In genomic region chr4:129862357-129862756, GRCm38 (mm10) we compare ENCODE assay signal across 18 mouse cellular contexts. TPM values are rescaled to one million over a fixed set of nuclear protein-coding genes. Genes with fewer than 3 reads are reported as not detected.
DNase-seq lines count a peak whose midpoint lies in the region; ATAC-seq lines count a peak whose summit lies in the region.
"Had no signal": no experiment of that assay in that cellular context is flagged by ENCODE, and none has a peak within 500 bp of the region (broad histone marks: within the 10 kb centered on the region; RNA-seq: fewer than 3 reads in every experiment).

No protein-coding gene starts in this region.

- H3K27ac ChIP-seq in embryonic facial prominence, embryonic 14.5 days (replicated peaks; ENCODE audit: low read depth, low read length) = no peak overlapping the region
- H3K27ac ChIP-seq in embryonic facial prominence, embryonic 10.5 days (replicated peaks) = no peak overlapping the region
- no peak overlapping the region for H3K27ac ChIP-seq in midbrain, embryonic 11.5 days (ENCODE audit: low read depth, low read length)
- no peak overlapping the region for H3K27ac ChIP-seq in midbrain, embryonic 13.5 days

- peak; percentile 74 for ATAC-seq in embryonic facial prominence, embryonic 14.5 days (ENCODE audit: low read depth)
- ATAC-seq in midbrain, embryonic 11.5 days (ENCODE audit: low FRiP score) = no peak
- ATAC-seq in midbrain, embryonic 13.5 days = no peak
- ATAC-seq: activated CD4-positive, CD25-positive, alpha-beta regulatory T cell, adult 4 months; CD4-positive, CD25-positive, alpha-beta regulatory T cell, adult 4 months; Patski had no signal

- 83% methylated on average over 3 of the region's 3 CpGs for WGBS in embryonic facial prominence, embryonic 14.5 days
- WGBS in embryonic facial prominence, embryonic 10.5 days = 95% methylated on average over 3 of the region's 3 CpGs
- whole genome bisulfite sequencing in midbrain, embryonic 11.5 days = 93% methylated on average over 3 of the region's 3 CpGs
- 96% methylated on average over 3 of the region's 3 CpGs for WGBS in midbrain, embryonic 13.5 days

- no peaks in the 10 kb centered on the region for H3K4me1 ChIP-seq in embryonic facial prominence, embryonic 14.5 days (ENCODE audit: control insufficient read depth, insufficient read depth, low read length)
- no peaks in the 10 kb centered on the region for H3K4me1 ChIP-seq in embryonic facial prominence, embryonic 10.5 days
- H3K4me1 ChIP-seq in midbrain, embryonic 11.5 days (ENCODE audit: control insufficient read depth, insufficient read depth, low read length) = no peaks in the 10 kb centered on the region
- H3K4me1 ChIP-seq in midbrain, embryonic 13.5 days (replicated peaks) = no peaks in the 10 kb centered on the region

- no peaks in the 10 kb centered on the region for H3K9me3 ChIP-seq in embryonic facial prominence, embryonic 14.5 days (ENCODE audit: control insufficient read depth, low read length)
- no peaks in the 10 kb centered on the region for H3K9me3 ChIP-seq in embryonic facial prominence, embryonic 10.5 days
- no peaks in the 10 kb centered on the region for H3K9me3 ChIP-seq in midbrain, embryonic 11.5 days (ENCODE audit: control insufficient read depth, low read length)
- H3K9me3 ChIP-seq in midbrain, embryonic 13.5 days = no peaks in the 10 kb centered on the region

- no peaks in the 10 kb centered on the region for H3K27me3 ChIP-seq in embryonic facial prominence, embryonic 14.5 days (replicated peaks; ENCODE audit: control insufficient read depth, insufficient read depth, low read length)
- no peaks in the 10 kb centered on the region for H3K27me3 ChIP-seq in embryonic facial prominence, embryonic 10.5 days (replicated peaks; ENCODE audit: low read depth, poor library complexity, severe bottlenecking)
- H3K27me3 ChIP-seq in midbrain, embryonic 11.5 days (ENCODE audit: control insufficient read depth, insufficient read depth, low read length) = no peaks in the 10 kb centered on the region
- no peaks in the 10 kb centered on the region for H3K27me3 ChIP-seq in midbrain, embryonic 13.5 days
- H3K27me3 ChIP-seq: CH12.LX, Patski had no signal

- no peaks in the 10 kb centered on the region for H3K36me3 ChIP-seq in embryonic facial prominence, embryonic 14.5 days (ENCODE audit: control insufficient read depth, insufficient read depth, low read length)
- H3K36me3 ChIP-seq in embryonic facial prominence, embryonic 10.5 days (replicated peaks) = 0 out of 2 replicates have a peak, but pooled peaks cover 2% of the 10 kb centered on the region
- H3K36me3 ChIP-seq in midbrain, embryonic 11.5 days (ENCODE audit: control insufficient read depth, insufficient read depth, low read length) = no peaks in the 10 kb centered on the region
- H3K36me3 ChIP-seq in midbrain, embryonic 13.5 days = 0 out of 2 replicates have a peak, but pooled peaks cover 3% of the 10 kb centered on the region

- H3K4me2 ChIP-seq in embryonic facial prominence, embryonic 14.5 days (ENCODE audit: low read depth, low read length) = no peak overlapping the region
- no peak overlapping the region for H3K4me2 ChIP-seq in midbrain, embryonic 11.5 days
- no peak overlapping the region for H3K4me2 ChIP-seq in midbrain, embryonic 13.5 days (replicated peaks)

- no peak overlapping the region for H3K4me3 ChIP-seq in embryonic facial prominence, embryonic 14.5 days (ENCODE audit: low read depth, low read length)
- no peak overlapping the region for H3K4me3 ChIP-seq in embryonic facial prominence, embryonic 10.5 days
- no peak overlapping the region for H3K4me3 ChIP-seq in midbrain, embryonic 11.5 days (ENCODE audit: low read depth, low read length)
- H3K4me3 ChIP-seq in midbrain, embryonic 13.5 days (replicated peaks) = no peak overlapping the region

- no peak overlapping the region for H3K9ac ChIP-seq in embryonic facial prominence, embryonic 14.5 days (ENCODE audit: low read depth, low read length)
- no peak overlapping the region for H3K9ac ChIP-seq in midbrain, embryonic 11.5 days (ENCODE audit: low read length)
- H3K9ac ChIP-seq in midbrain, embryonic 13.5 days (replicated peaks) = no peak overlapping the region

- no peak for DNase-seq in embryonic facial prominence, embryonic 14.5 days (ENCODE audit: low spot score)
- DNase-seq in embryonic facial prominence, embryonic 10.5 days (ENCODE audit: low spot score) = no peak
- peak; percentile 68 for DNase-seq in midbrain, embryonic 11.5 days (ENCODE audit: low spot score, missing footprints)
- DNase-seq: adrenal gland, adult 2 months; adrenal gland, adult 8-10 months; adrenal gland, postnatal 10 days; adrenal gland, postnatal 14 days; adrenal gland, postnatal 25 days; adrenal gland, postnatal 36 days; B cell, adult 2 months; cerebellum, adult 11 months; cerebellum, adult 11-12 months; cerebellum, adult 18-20 months had no signal

RNA-seq across cellular contexts. Expression of gene Ptp4a2, which starts 51.3 kb away (rescaled TPM):
- polyA plus RNA-seq in embryonic facial prominence, embryonic 14.5 days (2014; fragmentation: Nextera tagmentation; extraction: Ambion mirVana) = 306 and 319 TPM in 2 replicates
- polyA plus RNA-seq in embryonic facial prominence, embryonic 10.5 days (2016; fragmentation: Nextera tagmentation; extraction: Ambion mirVana) = 284 and 296 TPM in 2 replicates
- 368 TPM in 2 replicates for polyA plus RNA-seq in midbrain, embryonic 11.5 days (2014; fragmentation: Nextera tagmentation; extraction: Ambion mirVana)
- 287 and 316 TPM in 2 replicates for polyA plus RNA-seq in midbrain, embryonic 13.5 days (2015; fragmentation: Nextera tagmentation; extraction: Ambion mirVana)
